Mouse (Mus musculus): Measurements from ENCODE around the gene Skap1.

DNA sequence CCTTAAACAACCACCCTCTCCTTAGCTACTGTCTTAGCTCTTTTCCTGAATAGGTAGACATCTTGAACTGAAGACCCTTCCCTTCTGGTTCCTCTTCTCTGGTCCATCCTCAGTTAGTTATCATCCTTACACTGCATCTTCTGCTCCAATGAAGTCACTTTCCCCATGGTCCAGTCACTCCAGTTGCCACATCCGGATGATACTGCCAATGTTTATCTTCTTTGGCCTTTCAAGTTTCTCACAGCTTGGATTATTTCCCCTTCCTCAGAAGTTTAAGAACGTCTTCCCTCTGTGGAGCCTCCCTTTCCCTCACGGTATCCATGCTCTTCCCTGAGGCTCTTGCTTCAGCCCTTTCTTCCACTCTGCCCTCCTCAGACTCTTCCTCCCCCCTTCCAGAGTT, 38.6 kb downstream of the Skap1 start:
- TF ChIP-seq CTCF (IDR thresholded peaks at IDR 0.05; ENCODE audit: low read depth): no peak
- TF ChIP-seq EP300 (IDR thresholded peaks at IDR 0.05; ENCODE audit: low read depth): no peak

Data from liver, postnatal 0 days (tissue).